Mouse (Mus musculus): ENCODE results near the gene Cyth2. TPM values are rescaled to one million over a fixed set of nuclear protein-coding genes. Genes with fewer than 3 reads are reported as not detected.

The Cyth2 gene
- polyA plus RNA-seq, 1 experiment from 2014 or later, result 271 TPM

DNA sequence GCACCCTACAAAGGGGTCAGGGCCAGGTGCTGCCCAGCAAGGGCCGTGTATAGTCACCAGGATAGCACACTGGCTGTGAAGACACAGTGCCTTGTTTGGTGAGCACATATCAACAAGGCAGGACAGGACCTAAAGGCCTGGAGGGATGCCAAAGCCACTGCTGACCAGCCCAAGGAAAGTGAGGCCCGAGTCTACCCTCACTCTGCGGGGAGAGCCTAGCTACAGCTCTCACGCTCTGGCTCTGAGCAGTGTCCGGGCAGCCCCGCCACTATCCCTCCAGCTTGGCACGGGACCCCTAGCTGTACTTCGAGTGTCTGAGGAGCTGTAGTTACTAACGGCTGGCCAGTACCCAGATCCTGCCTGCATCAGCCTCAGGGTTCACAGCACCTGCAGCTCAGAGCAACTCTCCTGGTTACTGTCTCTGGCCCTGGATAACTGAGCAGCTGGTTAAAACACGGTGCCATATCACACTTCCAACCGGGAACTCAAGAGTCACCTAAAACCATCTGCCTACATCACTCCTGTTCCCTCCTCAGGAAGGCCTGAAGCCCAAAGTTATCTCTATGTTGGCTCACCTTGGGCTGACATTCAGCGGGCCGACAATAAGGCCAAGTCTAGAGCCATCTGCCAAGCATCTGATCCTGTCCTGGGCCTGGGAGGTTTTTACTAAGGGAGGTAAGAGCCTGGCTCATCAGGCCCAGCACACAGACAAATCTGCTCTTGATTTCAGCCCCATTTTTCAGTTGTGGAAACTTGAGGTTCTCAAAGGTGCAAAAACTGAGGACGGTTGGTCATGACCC, 4.9 kb downstream of the Cyth2 start:
- Histone ChIP-seq H3K4me1 (replicated peaks) (peaks cover 28% of the 10 kb centered on the region), H3K4me3 (no peak overlapping the region), H3K9ac (no peak overlapping the region), H3K27ac (replicated peaks) (no peak overlapping the region), H3K36me3 (peaks cover 57% of the 10 kb centered on the region), H3K4me2 (no peak overlapping the region), H3K9me3 (no peaks in the 10 kb centered on the region), H3K27me3 (no peaks in the 10 kb centered on the region)
- no peak for ATAC-seq (ENCODE audit: low FRiP score, low read depth)
- WGBS, result 80% methylated on average over 14 of the region's 14 CpGs

DNA sequence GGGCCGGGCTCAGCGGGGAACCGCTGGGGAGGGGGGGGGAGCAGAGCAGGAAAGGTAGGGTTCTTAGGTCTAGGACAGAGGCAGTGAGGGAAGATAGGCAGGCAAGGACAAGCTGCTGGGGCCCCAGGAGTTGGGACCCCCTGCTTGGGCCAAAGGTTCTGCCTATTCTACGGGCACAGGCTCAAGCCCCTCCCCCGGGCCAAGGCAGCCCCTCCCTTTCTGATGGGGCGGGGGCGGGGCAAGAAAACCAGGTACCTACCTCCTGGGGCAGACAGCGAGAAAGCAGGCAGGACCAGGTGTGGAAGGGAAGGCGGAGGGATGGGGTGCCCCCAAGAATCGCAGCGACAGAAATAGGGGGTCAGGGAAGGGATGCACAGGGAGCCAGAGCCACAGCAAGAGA, 5.9 kb downstream of the Cyth2 start:
- Histone ChIP-seq H3K9me3 (no peaks in the 10 kb centered on the region), H3K9ac (no peak overlapping the region), H3K4me1 (replicated peaks) (peaks cover 28% of the 10 kb centered on the region), H3K4me2 (no peak overlapping the region), H3K4me3 (no peak overlapping the region), H3K36me3 (peaks cover 67% of the 10 kb centered on the region), H3K27ac (replicated peaks) (no peak overlapping the region; the same call in 1 of the 2 replicates), H3K27me3 (no peaks in the 10 kb centered on the region)
- no peak for ATAC-seq (ENCODE audit: low FRiP score, low read depth)
- WGBS, result 50% methylated on average over 9 of the region's 11 CpGs

DNA sequence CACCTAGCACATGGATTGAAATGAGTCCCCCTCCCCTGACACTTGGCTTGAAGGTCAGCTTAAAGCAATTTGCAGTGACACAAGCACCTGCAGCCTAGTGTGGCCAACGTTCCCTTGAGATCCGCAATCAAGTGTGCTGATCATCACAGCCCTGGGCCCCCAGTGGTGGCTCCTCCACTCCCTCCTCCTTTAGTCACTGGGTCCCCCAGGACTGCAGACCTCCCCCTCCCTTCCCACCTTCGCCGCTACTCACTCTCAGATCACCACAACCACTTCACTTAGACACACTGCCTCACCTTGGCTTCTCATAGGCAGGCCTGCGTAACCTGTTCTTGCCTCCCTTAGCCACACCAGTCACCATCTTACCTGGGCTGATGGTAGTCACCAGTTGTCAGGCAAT, 8.4 kb downstream of the Cyth2 start:
- Histone ChIP-seq H3K36me3 (peaks cover 73% of the 10 kb centered on the region), H3K9ac (no peak overlapping the region), H3K27ac (replicated peaks) (0 out of 2 replicates have a peak overlapping the region, but pooled peaks have one; percentile 6), H3K9me3 (no peaks in the 10 kb centered on the region), H3K4me1 (replicated peaks) (peaks cover 14% of the 10 kb centered on the region), H3K4me2 (no peak overlapping the region), H3K27me3 (no peaks in the 10 kb centered on the region), H3K4me3 (no peak overlapping the region)
- ATAC-seq (ENCODE audit: low FRiP score, low read depth), result no peak
- WGBS, result 68% methylated on average over 5 of the region's 5 CpGs

DNA sequence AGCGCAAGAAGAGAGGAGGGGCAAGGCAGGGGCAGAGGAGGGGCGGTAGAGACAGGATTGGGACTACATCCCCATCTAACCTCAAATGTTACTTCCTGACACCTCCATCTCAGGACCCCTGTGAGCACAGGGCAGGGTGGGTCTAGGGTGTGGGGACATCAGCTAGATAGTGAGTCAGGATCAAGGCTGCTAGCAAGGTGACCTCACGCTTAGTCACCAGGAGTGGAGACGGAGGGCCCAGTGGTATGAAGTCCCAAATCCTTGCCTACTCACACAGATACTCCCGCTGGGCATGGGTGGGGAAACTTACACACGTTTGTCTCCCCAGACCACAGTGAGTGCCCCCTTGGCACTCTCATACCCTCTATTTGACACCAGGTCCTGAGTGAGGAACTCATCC, 11.8 kb downstream of the Cyth2 start:
- H3K4me3 ChIP-seq, result no peak overlapping the region

DNA sequence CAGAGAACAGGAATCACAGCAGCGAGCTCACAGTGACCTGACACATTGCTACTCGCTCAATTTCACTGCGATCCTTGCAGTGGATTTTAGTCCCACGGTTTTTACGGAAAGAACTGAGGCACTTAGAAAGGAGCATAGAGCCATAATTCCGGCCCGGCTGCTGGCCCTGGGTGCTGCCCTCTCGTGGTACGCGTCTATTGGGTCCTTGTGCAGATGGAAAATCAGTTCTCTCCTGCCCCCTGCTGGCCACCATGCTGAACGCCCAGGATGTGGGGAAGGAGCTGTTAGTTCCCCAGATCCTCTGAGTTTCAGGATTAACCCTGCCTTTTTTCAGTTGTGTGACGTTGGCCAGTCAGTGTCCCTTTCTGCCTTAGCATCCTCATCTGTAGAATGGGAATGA, 13.0 kb downstream of the Cyth2 start:
- 3% methylated on average over 12 of the region's 12 CpGs for WGBS
- H3K4me1 ChIP-seq (replicated peaks), result peaks cover 26% of the 10 kb centered on the region
- H3K9me3 ChIP-seq, result no peaks in the 10 kb centered on the region
- no peak overlapping the region for H3K4me3 ChIP-seq
- H3K36me3 ChIP-seq, result peaks cover 49% of the 10 kb centered on the region
- H3K27ac ChIP-seq (replicated peaks), result no peak overlapping the region; the same call in 1 of the 2 replicates
- no peak overlapping the region for H3K9ac ChIP-seq
- no peaks in the 10 kb centered on the region for H3K27me3 ChIP-seq
- peak overlapping the region; percentile 26 for H3K4me2 ChIP-seq
- ATAC-seq (ENCODE audit: low FRiP score, low read depth), result peak; percentile 31

More for the DNA sequence above, 11.8 kb downstream of the Cyth2 start:
- H3K27ac ChIP-seq (replicated peaks), result no peak overlapping the region
- ATAC-seq (ENCODE audit: low FRiP score, low read depth), result no peak
- H3K27me3 ChIP-seq, result no peaks in the 10 kb centered on the region
- no peaks in the 10 kb centered on the region for H3K9me3 ChIP-seq
- peaks cover 51% of the 10 kb centered on the region for H3K36me3 ChIP-seq
- no peak overlapping the region for H3K9ac ChIP-seq
- H3K4me1 ChIP-seq (replicated peaks), result peaks cover 19% of the 10 kb centered on the region
- H3K4me2 ChIP-seq, result no peak overlapping the region
- WGBS, result 89% methylated on average over 6 of the region's 6 CpGs

DNA sequence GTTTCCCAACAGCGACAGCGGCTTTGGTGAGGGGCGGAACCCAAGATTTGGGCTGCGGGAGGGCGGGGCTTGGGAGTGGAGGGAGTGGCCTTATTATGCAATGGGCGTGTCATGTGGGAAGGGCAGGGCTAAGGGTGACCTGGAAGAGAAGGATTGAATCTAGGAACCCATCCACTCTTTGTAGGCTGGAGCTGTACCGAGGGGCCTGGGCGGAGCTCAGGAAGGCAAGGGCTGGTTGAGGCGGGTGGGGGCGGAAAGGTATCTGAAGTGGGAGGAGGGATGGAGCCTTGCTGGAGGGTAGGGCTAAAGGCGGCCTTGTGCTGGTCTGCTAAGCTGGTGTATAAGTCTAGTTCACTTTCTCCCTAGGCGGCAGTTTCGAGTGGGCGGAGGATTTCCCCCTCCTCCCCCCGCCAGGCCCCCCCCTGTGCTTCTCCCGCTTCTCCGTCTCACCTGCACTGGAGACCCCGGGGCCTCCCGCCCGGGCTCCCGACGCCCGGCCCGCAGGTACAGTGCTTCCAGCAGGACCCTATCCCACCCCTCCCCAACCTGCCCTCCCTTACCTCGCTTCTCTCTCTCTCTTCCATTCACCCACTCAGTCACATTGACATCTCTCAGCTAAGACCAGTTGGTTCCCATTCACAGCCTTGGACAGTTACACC, 13.7 kb downstream of the Cyth2 start:
- Histone ChIP-seq H3K27me3 (no peaks in the 10 kb centered on the region), H3K4me1 (replicated peaks) (peaks cover 26% of the 10 kb centered on the region), H3K9me3 (no peaks in the 10 kb centered on the region), H3K4me2 (peak overlapping the region; percentile 26; the same call in 1 of the 2 replicates), H3K4me3 (no peak overlapping the region), H3K36me3 (peaks cover 54% of the 10 kb centered on the region), H3K27ac (replicated peaks) (no peak overlapping the region; the same call in 1 of the 2 replicates), H3K9ac (no peak overlapping the region)
- no peak for ATAC-seq (ENCODE audit: low FRiP score, low read depth)
- WGBS, result 23% methylated on average over 23 of the region's 25 CpGs

DNA sequence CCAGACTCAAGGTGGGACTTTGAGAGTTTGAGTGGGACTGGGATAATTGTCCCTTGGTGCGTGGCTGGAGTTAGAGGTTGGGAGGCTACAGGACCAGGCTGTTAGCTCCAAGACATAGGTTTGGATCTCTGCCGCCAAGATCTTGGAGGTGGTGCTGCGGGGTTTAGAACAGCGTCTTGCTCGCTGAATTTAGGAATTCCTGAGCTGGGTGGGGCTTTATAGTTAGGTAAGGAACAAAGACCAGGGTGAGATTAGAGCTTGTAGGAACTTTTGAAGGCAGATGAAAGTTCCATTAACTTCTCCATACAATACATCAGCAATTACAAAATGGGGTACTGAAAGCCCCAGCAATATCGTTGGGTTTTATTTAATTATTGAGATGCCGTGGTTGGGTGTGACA, 14.4 kb downstream of the Cyth2 start:
- ATAC-seq (ENCODE audit: low FRiP score, low read depth), result no peak
- H3K27ac ChIP-seq (replicated peaks), result no peak overlapping the region
- H3K36me3 ChIP-seq, result peaks cover 61% of the 10 kb centered on the region
- peaks cover 26% of the 10 kb centered on the region for H3K4me1 ChIP-seq (replicated peaks)
- no peak overlapping the region for H3K9ac ChIP-seq
- no peak overlapping the region for H3K4me2 ChIP-seq
- H3K9me3 ChIP-seq, result no peaks in the 10 kb centered on the region
- H3K4me3 ChIP-seq, result no peak overlapping the region
- H3K27me3 ChIP-seq, result no peaks in the 10 kb centered on the region
- WGBS, result 45% methylated on average over 7 of the region's 7 CpGs

DNA sequence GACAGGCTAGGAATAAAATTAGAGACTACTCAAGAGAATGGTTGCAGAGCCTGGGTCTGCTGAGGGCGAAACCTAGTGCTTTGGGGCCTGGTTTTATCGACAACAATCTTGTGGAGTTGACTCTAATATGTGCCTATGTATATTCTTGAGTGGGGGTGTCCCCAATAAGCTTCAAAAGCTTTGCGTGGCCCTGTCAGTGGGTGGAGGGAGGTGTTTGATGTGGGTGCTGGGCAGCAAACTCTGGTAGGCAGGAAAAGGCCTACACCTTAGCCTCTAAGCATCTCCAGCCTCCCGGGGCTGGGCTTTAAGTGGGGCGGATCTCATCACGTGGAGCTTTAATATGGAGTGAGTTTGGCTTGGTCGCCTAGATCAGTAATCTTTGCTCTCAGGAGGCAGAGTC, 15.4 kb downstream of the Cyth2 start:
- WGBS, result 59% methylated on average over 7 of the region's 7 CpGs
- no peak for ATAC-seq (ENCODE audit: low FRiP score, low read depth)
- peaks cover 64% of the 10 kb centered on the region for H3K36me3 ChIP-seq

DNA sequence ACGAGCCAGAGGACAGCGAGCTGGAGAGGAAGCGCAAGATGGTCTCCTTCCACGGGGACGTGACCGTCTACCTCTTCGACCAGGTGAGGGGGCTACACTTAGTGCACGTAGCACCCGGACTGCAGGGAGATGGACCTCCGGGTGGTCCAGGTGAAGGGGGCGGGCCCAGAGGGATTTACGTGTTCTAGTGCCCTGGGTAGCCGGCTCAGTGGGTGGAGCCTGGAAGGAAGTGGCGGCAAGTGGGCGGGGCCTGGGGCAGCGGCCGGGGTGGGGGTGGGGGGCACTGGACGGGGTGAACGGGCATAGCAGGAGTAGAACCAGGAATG, 15.9 kb downstream of the Cyth2 start:
- 5% methylated on average over 19 of the region's 19 CpGs for WGBS
- H3K4me1 ChIP-seq (replicated peaks), result peaks cover 26% of the 10 kb centered on the region
- H3K4me2 ChIP-seq, result peak overlapping the region; percentile 53
- H3K27ac ChIP-seq (replicated peaks), result no peak overlapping the region
- peak overlapping the region; percentile 30; the same call in 1 of the 2 replicates for H3K9ac ChIP-seq
- H3K9me3 ChIP-seq, result no peaks in the 10 kb centered on the region
- peak overlapping the region; percentile 19 for H3K4me3 ChIP-seq
- no peaks in the 10 kb centered on the region for H3K27me3 ChIP-seq
- peaks cover 64% of the 10 kb centered on the region for H3K36me3 ChIP-seq
- no peak for ATAC-seq (ENCODE audit: low FRiP score, low read depth)

More for the DNA sequence above, 15.4 kb downstream of the Cyth2 start:
- H3K9me3 ChIP-seq, result no peaks in the 10 kb centered on the region
- no peak overlapping the region for H3K27ac ChIP-seq (replicated peaks)
- H3K4me2 ChIP-seq, result no peak overlapping the region
- peaks cover 26% of the 10 kb centered on the region for H3K4me1 ChIP-seq (replicated peaks)
- no peaks in the 10 kb centered on the region for H3K27me3 ChIP-seq
- no peak overlapping the region for H3K9ac ChIP-seq
- no peak overlapping the region for H3K4me3 ChIP-seq

DNA sequence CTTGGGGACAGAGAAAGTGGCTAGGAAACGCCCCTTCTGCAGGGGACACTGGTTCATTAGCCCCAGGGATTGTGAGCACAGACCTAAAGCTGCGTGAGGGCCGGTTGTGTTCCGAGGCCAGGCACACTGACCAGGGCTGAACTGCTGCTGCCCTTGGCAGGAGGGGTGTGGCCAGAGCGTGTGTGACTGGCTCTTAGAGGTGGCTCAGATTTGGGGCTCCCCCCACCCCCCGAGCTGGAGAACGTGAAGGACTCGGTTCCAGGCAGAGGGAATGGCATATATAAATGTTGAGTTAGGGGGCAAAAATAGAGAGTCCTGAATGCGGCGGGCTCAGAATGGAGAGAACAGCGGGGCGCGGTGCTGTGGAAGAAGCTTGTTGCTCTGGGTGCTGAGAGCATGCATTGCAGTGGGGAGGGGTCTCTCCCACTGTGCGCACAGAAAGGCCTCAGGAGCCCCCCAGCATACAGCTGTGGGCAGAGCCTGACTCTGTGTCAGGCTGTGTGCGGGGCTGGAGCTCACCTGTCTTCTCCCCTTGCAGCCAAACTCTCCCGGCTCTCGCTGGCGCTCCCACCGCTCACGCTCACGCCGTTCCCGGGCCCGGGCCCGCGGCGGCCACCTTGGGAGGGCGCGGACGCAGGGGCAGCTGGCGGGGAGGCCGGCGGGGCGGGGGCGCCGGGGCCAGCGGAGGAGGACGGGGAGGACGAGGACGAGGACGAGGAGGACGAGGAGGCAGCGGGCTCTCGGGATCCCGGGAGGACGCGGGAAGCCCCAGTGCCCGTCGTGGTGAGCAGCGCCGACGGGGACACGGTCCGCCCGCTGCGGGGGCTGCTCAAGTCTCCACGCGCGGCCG, 16.5 kb downstream of the Cyth2 start:
- 4% methylated on average over 58 of the region's 60 CpGs for WGBS
- Histone ChIP-seq H3K4me3 (peak overlapping the region; percentile 19), H3K27ac (replicated peaks) (no peak overlapping the region), H3K9ac (peak overlapping the region; percentile 30; the same call in 1 of the 2 replicates), H3K4me1 (replicated peaks) (peaks cover 26% of the 10 kb centered on the region), H3K36me3 (peaks cover 65% of the 10 kb centered on the region), H3K27me3 (no peaks in the 10 kb centered on the region), H3K9me3 (no peaks in the 10 kb centered on the region), H3K4me2 (peak overlapping the region; percentile 53)
- no peak for ATAC-seq (ENCODE audit: low FRiP score, low read depth)

DNA sequence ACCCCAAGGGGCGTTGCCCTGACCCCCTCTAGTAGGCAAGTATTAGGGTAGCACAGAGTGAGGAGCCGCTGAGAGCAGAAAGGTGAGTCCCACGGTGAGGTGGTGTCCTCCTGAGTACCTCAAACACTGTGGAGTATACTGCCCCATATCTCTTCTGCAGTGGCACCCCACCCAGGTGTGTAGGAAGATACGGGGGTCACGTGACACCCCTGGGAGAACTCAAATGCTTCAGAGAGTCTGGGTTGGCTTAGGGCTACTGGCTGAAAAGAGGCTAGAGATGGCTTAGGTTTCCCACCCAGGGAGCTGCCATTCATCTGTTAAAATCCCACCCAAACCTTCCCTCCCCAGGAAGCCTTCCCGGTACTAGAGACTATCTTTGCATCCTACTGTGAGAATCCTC, 17.4 kb downstream of the Cyth2 start:
- H3K36me3 ChIP-seq, result peaks cover 63% of the 10 kb centered on the region
- H3K4me1 ChIP-seq (replicated peaks), result peaks cover 26% of the 10 kb centered on the region
- H3K9me3 ChIP-seq, result no peaks in the 10 kb centered on the region
- no peaks in the 10 kb centered on the region for H3K27me3 ChIP-seq
- ATAC-seq (ENCODE audit: low FRiP score, low read depth), result no peak
- no peak overlapping the region for H3K9ac ChIP-seq
- H3K4me2 ChIP-seq, result peak overlapping the region; percentile 53; the same call in 1 of the 2 replicates
- WGBS, result 55% methylated on average over 6 of the region's 6 CpGs
- H3K27ac ChIP-seq (replicated peaks), result no peak overlapping the region
- no peak overlapping the region for H3K4me3 ChIP-seq

DNA sequence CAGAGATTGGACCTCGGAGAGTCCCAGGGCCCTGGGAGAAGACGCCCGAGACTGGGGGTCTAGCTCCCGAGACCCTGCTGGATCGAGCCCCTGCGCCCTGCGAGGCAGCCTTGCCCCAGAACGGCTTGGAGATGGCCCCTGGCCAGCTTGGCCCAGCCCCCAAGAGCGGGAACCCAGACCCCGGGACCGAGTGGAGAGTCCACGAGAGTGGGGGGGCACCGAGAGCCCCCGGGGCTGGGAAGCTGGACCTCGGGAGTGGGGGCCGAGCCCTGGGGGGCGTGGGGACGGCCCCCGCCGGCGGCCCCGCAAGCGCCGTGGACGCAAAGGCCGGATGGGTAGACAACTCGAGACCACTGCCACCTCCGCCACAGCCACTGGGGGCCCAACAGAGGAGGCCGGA, 19.4 kb downstream of the Cyth2 start:
- H3K36me3 ChIP-seq, result peaks cover 66% of the 10 kb centered on the region
- no peak overlapping the region for H3K4me3 ChIP-seq
- no peak overlapping the region for H3K9ac ChIP-seq
- H3K4me2 ChIP-seq, result no peak overlapping the region
- H3K27me3 ChIP-seq, result no peaks in the 10 kb centered on the region
- no peak overlapping the region for H3K27ac ChIP-seq (replicated peaks)
- no peak for ATAC-seq (ENCODE audit: low FRiP score, low read depth)
- peaks cover 20% of the 10 kb centered on the region for H3K4me1 ChIP-seq (replicated peaks)
- H3K9me3 ChIP-seq, result no peaks in the 10 kb centered on the region; the same call in 1 of the 2 replicates
- WGBS, result 93% methylated on average over 29 of the region's 29 CpGs

Data from hindbrain, embryonic 15.5 days (tissue).